Mouse (Mus musculus) small intestine, adult 2 months (tissue): Measurements from ENCODE around the gene Itpkc. TPM values are rescaled to one million over a fixed set of nuclear protein-coding genes. Genes with fewer than 3 reads are reported as not detected.

Source experiments
- H3K27ac ChIP-seq: fragments of 200-500 bp; 2 replicates; pipeline ENCODE4 v1.5.1; 2012; ENCODE audit warnings: low read depth, low read length, control low read depth, inconsistent platforms; ENCODE audit not compliant: insufficient read depth
- H3K27me3 ChIP-seq: fragments of 200-500 bp; 2 replicates; pipeline ENCODE4 v1.6.1; 2012; ENCODE audit warnings: mild to moderate bottlenecking, moderate library complexity, low read length, inconsistent platforms; ENCODE audit not compliant: control insufficient read depth, insufficient read depth
- H3K36me3 ChIP-seq: fragments of 200-500 bp; 2 replicates; pipeline ENCODE4 v1.6.1; 2012; ENCODE audit warnings: mild to moderate bottlenecking, low read length, control low read depth, inconsistent platforms; ENCODE audit not compliant: control insufficient read depth, insufficient read depth
- H3K4me1 ChIP-seq: fragments of 200-500 bp; 2 replicates; pipeline ENCODE4 v1.6.1; 2012; ENCODE audit warnings: low read length, inconsistent platforms, mixed read lengths; ENCODE audit not compliant: control insufficient read depth, insufficient read depth, insufficient read length
- H3K4me3 ChIP-seq: fragments of 200-500 bp; 2 replicates; pipeline ENCODE4 v1.5.1; 2012; ENCODE audit warnings: low read depth, mild to moderate bottlenecking, control low read depth, inconsistent platforms, low read length, moderate library complexity
- CTCF ChIP-seq: fragments of 200-500 bp; IDR thresholded peaks from 2 replicates; pipeline ENCODE4 v1.5.1; 2012; ENCODE audit warnings: low read depth, mild to moderate bottlenecking, control low read depth, inconsistent platforms, low read length, moderate library complexity, mixed read lengths; ENCODE audit not compliant: insufficient replicate concordance, insufficient read length; ENCODE audit errors: extremely low read depth
- POLR2A ChIP-seq: fragments of 200-500 bp; IDR thresholded peaks from 2 replicates; pipeline ENCODE4 v1.6.1; 2012; ENCODE audit warnings: low read depth, mild to moderate bottlenecking, control low read depth, inconsistent platforms, low read length, moderate library complexity
- WGBS: fragments of 180-500 bp; shearing (Covaris S2); methylation state at CpG from one replicate; pipeline ENCODE4 v1.1.7; 2018; 5-methylcytosine and 5-hydroxymethylcytosine counted together
- polyA plus RNA-seq: library from polyadenylated mRNA; depleted of rRNA; stranded (reverse); fragments of >200 nt; gene quantifications from 2 replicates; pipeline ENCODE4 v1.2.3, GENCODE M21; 2012

Gene Itpkc
- polyA plus RNA-seq, 1 experiment, result 44.6 TPM

DNA sequence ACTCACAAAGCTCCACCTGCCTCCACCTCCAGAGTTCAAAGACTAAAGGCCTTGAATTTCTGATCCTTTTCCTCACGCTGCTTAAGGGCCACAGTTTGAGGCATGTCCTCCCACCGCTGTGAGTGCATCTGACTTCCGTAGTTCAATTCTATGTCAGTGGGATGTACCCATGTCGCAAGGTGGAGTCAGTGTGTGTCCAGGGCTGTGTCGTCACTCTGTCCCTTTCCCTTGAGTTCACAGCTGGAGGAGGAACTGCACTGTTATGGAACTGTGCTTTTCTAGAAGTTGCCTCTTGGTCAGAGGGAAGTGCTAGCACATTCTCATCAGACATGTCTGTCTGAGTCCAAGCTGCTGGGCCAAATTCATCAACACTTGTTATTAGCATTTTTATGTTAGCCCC is 10.1 kb upstream of the Itpkc start:
- peaks cover 18% of the 10 kb centered on the region for H3K36me3 ChIP-seq

DNA sequence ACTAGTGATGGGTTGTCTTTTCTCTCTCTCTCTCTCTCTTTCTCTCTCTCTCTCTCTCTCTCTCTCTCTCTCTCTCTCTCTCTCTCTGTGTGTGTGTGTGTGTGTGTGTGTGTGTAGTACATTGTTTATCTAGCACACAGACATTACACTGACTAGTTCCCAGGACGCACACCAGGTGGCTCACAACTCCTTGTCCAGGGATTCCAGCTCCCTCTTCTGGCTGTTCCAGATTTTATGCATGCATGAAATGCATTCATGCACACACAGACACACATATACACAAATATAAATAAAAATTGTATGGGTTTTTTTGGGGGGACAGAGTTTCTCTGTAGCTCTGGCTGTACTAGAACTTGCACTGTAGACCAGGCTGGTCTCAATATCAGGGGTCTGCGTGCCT is 9.1 kb upstream of the Itpkc start:
- TF ChIP-seq CTCF, result no peak; the same call in 1 of the 2 replicates
- H3K4me1 ChIP-seq, result peaks cover 7% of the 10 kb centered on the region
- WGBS, result 76% methylated on average over 2 of the region's 2 CpGs
- no peak overlapping the region for H3K4me3 ChIP-seq
- no peak overlapping the region for H3K27ac ChIP-seq
- no peaks in the 10 kb centered on the region for H3K27me3 ChIP-seq
- peaks cover 13% of the 10 kb centered on the region for H3K36me3 ChIP-seq

More for the DNA sequence above, 10.1 kb upstream of the Itpkc start:
- no peak overlapping the region for H3K27ac ChIP-seq
- no peak for TF ChIP-seq POLR2A
- no peak for TF ChIP-seq CTCF
- WGBS, result 84% methylated on average over 5 of the region's 5 CpGs
- H3K4me3 ChIP-seq, result no peak overlapping the region
- peaks cover 3% of the 10 kb centered on the region; the same call in 1 of the 2 replicates for H3K4me1 ChIP-seq
- H3K27me3 ChIP-seq, result no peaks in the 10 kb centered on the region

DNA sequence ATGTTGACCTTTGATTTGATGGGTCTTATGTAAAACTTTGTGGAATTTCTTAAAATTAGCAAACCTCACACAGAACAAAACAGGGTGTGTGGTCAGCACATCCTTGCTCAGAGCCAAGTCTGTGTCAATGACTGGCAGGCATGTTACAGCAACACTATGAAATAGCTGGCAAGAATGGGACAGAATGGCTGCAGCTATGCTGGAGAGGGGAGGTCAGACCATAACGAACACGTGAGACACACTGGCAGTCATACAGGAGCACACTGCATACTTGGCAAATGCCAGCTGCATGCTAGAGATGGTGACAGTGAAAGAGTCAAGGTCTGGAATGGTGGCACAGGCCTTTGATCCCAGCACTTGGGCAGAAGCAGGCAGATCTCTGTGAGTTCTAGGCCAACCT is 7.3 kb upstream of the Itpkc start:
- peaks cover 5% of the 10 kb centered on the region; the same call in 1 of the 2 replicates for H3K36me3 ChIP-seq

DNA sequence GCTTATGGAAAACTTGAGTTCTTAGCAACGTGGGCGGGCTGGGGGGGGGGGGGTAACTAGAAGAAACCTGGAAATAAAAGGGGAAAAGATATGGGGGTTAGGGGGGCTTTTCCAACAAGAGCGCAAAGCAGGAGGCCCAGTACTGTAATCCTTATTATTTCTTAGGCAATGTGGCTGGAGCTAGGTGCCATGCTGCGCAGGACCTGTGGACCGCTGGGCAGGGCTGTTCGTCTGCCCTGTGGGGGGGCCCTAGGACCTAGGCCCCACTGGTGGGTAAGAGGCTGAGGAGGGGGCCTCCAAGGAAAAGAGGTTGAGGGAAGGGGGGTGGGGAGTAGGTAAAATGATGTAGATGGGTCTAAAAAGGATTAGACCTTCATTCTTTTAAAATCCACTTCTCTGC is 4.8 kb upstream of the Itpkc start:
- under 1% methylated on average over 6 of the region's 6 CpGs for WGBS
- Histone ChIP-seq H3K4me3 (peak overlapping the region; percentile 75), H3K36me3 (no peaks in the 10 kb centered on the region), H3K27ac (no peak overlapping the region), H3K27me3 (no peaks in the 10 kb centered on the region), H3K4me1 (peaks cover 11% of the 10 kb centered on the region)
- TF ChIP-seq POLR2A (no peak), CTCF (no peak)

More for the DNA sequence above, 7.3 kb upstream of the Itpkc start:
- Histone ChIP-seq H3K4me3 (no peak overlapping the region), H3K27ac (no peak overlapping the region), H3K4me1 (peaks cover 11% of the 10 kb centered on the region), H3K27me3 (no peaks in the 10 kb centered on the region)
- TF ChIP-seq CTCF, result no peak
- no peak for TF ChIP-seq POLR2A
- 91% methylated on average over 2 of the region's 2 CpGs for WGBS

DNA sequence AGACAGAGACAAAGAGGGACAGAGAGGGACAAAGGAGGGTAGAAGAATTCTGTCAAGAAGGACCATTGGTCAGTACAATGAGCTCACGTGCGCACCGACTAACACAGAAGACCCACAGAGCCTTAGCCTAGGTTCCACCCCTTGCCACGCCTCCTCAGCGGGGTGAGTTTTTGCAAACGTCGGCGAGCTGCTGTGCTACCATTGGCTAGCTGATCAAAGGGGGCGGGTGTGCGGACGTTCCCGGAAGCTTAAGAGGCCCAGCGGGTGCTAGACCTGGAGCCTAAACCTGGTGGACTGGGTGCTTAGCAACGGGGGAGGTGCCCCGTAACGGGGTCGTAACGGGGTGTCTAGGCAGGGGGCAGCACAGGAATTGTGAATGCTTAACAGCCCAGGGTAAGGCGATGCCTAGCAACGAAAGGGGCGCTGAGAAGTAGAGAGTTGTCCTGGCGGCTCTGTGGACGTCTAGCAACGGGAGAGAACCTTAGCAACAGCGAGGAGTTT is 4.4 kb upstream of the Itpkc start, which contains the start of gene Coq8b:
Coq8b (plus strand) TSS at position 243 of the 501 bp plus-strand sequence.
- Histone ChIP-seq H3K4me3 (peak within 1 kb of the TSS; percentile 75), H3K27ac (peak within 1 kb of the TSS; percentile 41), H3K36me3 (no peaks in the 10 kb centered on the region), H3K4me1 (peaks cover 11% of the 10 kb centered on the region), H3K27me3 (no peaks in the 10 kb centered on the region)
- peak; percentile 63 for TF ChIP-seq POLR2A
- no peak for TF ChIP-seq CTCF
- 1% methylated on average over 25 of the region's 25 CpGs for WGBS

DNA sequence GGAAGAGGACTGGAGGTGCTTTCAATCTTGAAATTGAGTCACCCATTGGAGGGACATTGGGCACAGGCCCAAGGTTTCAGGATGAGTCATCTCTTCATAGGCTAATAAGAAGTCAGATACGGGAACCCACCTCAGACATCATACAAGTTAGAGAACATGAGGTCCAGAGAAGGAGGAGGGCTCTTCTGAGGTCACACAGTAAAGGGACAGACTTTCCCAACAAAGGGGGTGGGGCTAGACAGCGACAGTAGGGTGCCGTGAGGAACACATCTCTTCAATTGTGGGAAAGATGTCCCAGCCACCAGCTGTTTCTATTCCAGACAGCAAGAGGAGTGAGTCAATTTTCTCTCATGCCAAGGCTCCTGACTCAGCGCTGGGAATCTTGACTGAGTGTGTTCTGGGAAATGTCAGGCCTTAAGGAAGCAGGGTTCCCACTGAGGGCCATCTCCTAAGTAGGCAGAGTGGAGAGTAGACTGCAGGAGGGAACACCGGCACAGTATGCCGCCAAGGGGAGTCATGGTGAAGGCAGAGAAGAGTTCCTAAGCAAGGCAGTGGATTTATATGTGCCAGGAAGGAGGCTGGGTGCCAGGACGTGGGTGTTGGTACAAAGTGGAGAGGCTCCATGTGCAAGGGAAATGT is 3.4 kb upstream of the Itpkc start:
- Histone ChIP-seq H3K4me3 (no peak overlapping the region), H3K27ac (peak overlapping the region; percentile 28), H3K4me1 (peaks cover 11% of the 10 kb centered on the region), H3K36me3 (no peaks in the 10 kb centered on the region), H3K27me3 (no peaks in the 10 kb centered on the region)
- no peak for TF ChIP-seq POLR2A
- no peak for TF ChIP-seq CTCF
- 54% methylated on average over 7 of the region's 7 CpGs for WGBS

DNA sequence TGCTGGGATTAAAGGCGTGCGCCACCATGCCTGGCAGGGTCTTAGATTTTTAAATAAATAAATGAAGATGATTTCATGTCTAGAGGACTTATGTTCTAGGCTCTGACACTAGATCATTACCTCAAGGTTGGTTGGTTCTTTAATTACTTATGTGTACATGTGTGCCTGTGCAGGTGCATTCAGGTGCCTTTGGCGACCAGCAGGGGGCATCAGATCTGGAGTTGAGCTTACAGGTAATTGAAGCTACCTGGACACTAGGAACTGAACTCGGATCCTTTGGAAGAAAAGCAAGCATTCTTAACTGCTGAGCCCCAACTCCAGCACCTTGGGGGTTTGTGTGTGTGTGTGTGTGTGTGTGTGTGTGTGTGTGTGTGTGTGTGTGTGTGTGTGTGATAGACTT is 2.3 kb upstream of the Itpkc start:
- H3K4me1 ChIP-seq, result peaks cover 14% of the 10 kb centered on the region
- H3K4me3 ChIP-seq, result no peak overlapping the region
- no peak overlapping the region for H3K27ac ChIP-seq
- H3K36me3 ChIP-seq, result no peaks in the 10 kb centered on the region
- TF ChIP-seq POLR2A (no peak), CTCF (peak; percentile 47; the same call in 1 of the 2 replicates)
- H3K27me3 ChIP-seq, result no peaks in the 10 kb centered on the region
- 66% methylated on average over 4 of the region's 4 CpGs for WGBS
